Mouse (Mus musculus) cerebellum, postnatal 36 days (tissue): Measurements from ENCODE around the gene Zdhhc21.

Source experiments
- DNase-seq, 2 experiments: peaks; one replicate each; pipeline ENCODE4 v3.0.0; 2021 to 2022; ENCODE audit warnings: mixed read lengths in 2 of 2

Zdhhc21 gene

DNA sequence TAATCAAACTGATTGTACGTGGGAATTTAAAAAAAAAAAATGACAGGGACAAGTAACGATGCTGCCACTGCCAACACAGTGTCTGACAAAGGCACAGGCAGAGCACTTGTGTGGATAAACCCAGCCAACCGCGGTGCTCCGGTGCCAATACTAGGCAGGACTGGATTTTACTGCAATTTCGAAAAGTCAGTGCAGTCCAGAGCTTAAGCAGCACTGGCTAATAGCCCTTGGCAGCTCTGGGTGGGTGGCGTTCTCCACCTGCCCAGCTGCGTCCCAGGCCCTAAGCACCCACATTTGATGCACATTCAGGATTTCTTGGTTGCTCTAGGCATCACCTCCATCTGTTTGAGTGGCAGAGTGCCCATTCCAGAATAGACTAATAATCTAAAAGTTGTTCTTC, 3.6 kb upstream of the Zdhhc21 start:
- peak in 1 of 2 experiments; percentile 23 for DNase-seq

DNA sequence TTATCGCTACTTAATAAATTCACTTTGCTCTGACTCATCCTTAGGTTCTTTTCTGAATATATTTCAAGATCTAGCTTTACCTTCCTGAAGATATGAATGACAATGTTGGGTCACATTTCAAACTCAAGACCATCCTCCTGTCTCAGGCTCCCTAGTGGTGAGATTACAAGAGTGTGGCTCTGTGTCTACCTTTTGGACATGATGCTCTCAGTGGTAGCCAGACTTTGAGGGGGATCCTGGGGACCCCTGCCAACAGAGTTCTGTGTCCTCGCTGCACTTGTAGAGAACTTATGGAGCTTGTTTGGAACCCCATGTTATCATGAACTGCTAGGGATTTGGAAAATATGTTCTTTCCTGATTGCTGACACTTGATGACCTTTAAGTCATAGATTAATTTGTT, 1.7 kb upstream of the Zdhhc21 start:
- DNase-seq = no peak

GRCm38 (mm10) chr4:82860566-82860965, 808 bp upstream of the Zdhhc21 start:
- no peak for DNase-seq

DNA sequence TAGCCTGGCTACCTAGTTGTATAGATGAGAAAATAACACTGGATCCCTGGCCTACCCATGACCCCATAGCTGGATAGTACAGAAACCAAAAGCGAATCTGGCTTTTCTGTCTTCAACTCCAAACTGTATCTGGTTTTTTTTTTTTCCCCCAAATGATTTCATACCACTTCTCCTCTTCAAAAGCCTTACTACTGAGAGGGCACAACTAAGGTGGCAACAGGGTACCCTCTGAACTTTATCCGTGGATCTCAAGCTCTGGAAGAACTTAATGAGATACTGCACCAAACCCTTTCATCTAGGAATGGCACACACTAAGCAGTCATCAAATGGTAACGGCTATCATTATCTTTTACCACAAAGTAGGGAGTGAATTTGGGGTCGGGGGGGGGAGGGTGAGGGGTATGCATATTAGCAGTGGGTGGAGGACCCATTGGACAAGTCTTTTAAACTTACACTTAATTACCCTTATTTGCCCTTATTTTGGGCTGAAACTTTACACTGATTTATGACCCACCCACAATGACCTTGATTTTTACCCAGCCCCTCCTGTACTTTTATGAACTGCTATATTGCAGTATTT, 1.2 kb downstream of the Zdhhc21 start:
- no peak for DNase-seq

DNA sequence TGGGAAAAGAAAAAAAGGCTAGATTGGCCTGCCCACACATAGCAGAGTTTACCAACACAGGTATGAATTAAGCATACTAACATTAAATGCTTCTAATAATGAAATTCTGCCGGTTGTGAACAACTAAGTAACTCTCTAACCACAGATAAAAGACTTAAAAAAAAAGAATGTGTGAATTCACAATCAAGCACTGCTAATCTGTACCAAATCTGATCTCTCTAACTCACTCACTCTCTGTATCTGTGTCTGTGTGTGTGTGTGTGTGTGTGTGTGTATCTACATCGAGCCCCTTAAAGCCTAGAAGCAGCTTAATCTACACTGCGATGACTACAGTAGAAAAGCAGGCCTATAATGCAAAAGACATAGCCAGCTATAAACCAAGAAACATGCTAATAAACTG, 2.8 kb downstream of the Zdhhc21 start:
- DNase-seq = no peak

DNA sequence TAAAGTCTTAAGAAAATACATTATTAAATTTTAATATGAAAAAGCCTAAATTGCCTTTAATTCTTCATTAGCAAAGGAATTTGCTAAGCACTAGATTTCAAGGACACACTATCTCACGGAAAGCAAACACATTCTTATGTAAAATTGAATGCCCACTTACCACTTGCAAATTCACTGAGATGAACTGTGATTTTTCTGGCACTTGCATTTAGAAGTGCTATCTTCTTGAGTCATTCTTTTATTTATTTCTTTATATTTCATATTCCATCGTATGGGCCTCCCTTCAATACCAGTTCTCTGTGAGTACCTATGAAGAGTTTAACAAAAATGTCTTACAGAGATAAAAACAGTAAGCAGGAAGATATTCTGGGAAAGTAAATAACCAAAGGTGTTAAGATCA, 5.9 kb downstream of the Zdhhc21 start:
- DNase-seq = no peak

GRCm38 (mm10) chr4:82848552-82849234, 11.1 kb downstream of the Zdhhc21 start:
- no peak for DNase-seq

- no peak for DNase-seq
Measured at GRCm38 (mm10) chr4:82837526-82838240, 22.1 kb downstream of the Zdhhc21 start.

DNA sequence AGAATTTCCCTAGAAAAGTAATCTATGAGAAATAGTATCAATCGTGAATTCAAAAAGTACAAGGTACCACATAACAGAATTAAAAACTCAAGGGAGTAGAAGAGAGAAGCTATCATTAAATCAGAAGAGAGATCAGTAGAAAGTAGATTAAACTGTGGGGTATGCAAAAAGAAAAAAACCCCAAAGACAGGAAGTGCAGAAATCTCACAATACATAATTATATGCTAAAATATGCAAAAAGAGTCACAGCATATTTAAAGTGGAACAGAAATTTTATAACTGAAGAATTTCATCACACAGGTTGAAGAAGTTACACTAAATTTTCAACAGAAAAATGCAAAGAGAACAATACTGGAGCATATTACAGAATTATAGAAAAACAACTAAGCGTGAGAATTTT, 28.6 kb downstream of the Zdhhc21 start:
- no peak for DNase-seq

DNA sequence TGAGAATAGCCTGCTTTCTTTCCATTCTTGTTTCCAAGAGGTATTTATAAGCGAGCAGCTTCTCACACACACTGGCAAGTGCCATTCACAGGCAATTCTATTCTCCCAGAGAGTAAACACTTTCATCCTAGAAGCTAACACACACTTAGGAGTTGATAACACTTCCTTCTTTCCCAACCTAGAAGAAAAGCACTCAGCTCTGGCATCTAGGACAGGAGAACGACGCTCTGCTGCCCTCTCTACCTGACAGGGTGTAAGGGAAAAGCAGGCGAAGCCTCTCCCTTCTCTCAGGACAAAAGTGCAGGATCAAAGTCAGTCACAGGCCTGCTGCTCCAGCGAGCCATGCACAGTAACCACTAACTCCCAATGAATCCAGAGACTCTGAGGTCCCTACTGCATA, 30.3 kb downstream of the Zdhhc21 start:
- DNase-seq = no peak

GRCm38 (mm10) chr4:82827001-82827400, 32.8 kb downstream of the Zdhhc21 start:
- DNase-seq = no peak

DNA sequence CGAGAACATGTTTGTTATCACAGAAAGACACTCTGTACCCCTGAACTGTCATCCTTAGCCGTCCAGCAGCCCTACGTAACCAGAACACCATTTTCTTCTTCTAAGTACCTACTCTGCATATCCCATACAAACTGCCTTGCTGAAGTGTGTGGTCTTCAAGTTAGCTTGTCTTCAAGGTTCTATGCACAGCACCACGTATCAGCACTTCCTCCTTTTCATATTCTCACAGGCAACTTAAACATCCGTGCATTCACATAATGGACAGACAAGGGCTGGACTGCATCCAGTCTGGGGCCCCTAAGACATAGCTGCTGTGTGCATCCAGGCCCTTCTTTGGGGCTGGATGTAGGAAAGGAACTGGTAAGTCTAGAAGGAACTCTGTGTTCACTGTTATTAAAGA, 41.9 kb downstream of the Zdhhc21 start:
- DNase-seq = no peak

DNA sequence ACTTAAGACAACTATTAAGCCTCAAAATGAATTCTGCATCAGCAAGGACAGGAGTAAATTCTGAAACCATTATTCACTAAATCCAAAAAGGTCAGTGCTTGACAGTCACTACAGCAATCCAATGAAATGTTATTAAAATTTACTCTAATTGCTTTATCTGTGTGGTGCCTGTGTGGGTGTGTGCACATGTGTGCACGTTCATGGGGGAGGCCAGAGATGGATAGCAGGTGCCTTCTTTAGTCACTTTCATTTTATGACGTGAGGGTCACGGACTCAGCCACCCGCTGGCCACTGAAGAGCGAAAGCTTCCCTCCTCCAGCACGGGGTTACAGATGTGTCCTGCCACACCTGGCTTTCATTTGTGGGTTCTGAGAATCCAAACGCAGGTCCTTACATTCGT, 43.4 kb downstream of the Zdhhc21 start:
- DNase-seq = no peak

- no peak for DNase-seq
Measured at GRCm38 (mm10) chr4:82815296-82815695, 44.5 kb downstream of the Zdhhc21 start.

DNA sequence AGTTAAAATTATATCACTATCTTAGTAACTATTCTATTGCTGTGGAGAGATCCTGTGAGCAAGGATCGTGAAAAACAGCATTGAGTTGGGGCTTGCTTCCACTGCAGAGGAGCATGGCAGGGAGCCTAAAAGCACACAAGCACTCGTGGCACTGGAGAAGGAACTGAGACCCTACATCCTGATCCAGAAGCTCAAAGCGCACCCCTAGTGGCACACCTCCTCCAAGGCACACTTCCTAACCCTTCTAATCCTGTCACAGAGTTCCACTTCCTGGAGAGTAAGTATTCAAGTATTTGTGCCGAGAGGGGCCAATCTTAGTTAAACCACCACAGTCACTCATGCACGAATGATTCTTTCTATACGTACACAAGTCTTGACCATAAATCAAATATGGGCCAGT, 46.4 kb downstream of the Zdhhc21 start:
- no peak for DNase-seq

DNA sequence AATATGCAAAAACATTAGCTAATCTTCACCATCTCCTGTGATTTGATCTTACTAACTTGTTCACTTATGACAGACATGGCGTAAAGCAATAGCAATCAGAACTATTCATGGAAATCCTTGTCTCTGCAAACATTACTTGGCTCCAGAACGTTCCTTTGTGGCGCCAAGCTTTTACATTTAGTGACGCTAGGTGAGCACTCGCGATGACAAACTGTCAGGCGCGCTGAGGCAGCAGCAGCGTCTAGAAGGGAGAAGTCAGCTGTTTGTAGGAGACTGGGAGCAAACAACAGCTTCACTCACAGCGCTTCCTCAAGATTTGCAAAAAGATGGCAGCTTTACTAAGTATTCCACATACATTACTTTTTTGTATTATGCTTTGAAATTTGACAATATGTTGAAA, 51.9 kb downstream of the Zdhhc21 start:
- DNase-seq = no peak

DNA sequence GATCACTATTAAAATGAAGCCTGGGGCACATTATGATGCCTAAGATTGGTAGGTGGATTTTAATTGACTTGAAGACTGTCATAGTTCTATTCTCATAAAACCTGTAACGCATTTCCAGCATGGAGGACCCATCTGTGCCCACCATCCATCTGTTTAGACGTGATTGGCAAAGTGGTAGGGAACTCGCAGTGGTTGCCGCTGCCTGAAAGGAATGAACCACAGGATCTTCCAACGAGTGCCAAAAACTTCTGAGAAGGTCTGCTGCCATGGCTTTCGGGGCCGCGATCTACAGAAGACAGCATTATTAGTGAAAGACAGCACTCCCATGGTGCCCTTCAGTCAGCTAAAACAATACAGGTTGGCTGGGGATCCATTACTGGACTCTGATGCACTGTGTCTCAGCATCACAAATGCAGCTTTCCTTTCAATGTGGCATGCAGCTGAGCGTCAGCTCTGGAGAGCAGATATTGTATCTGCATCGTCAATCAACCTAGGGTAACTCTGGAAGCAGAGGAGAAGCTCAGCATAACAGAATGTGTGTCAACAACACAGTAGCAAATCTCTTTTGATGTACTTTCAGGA, 53.5 kb downstream of the Zdhhc21 start:
- DNase-seq = no peak

DNA sequence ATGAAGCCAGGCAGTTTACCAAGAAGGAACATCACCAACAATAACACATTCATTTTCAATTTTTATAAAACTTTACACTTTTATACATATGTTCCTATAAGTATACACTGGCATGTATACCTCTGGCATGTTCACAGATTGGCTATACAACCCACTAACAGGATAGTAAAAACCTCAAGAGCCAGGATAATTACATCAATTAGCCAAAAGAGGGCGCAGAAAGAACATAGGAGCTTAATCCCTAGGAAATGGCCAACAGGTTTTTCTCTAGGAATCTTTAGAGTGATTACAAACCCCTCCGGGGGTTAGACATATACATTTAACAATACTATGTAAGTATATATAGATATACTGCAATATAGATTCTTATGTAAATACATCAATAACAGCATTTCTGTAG, 55.7 kb downstream of the Zdhhc21 start:
- DNase-seq = no peak

DNA sequence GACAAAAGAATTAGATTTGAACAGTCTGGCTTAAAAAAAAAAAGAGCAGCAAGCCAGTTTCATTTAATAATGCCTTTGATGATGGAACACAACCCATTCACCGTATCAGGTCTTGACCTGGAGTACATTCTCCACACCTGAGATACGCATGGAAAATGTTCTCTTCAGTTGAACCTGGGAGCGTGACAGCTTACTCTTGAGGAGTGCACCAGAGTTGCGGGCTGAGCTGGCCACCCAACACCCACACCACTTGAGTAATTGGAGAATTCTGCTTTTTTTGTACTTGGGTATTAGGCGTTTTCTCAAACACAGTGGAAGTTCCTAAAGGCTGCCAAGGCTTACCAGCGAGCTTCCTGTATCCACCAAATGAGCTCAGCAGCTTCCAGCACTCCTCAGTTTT, 66.2 kb downstream of the Zdhhc21 start:
- DNase-seq = no peak

GRCm38 (mm10) chr4:82792906-82793580, 66.7 kb downstream of the Zdhhc21 start:
- DNase-seq = no peak

- DNase-seq = no peak
Measured at GRCm38 (mm10) chr4:82765513-82766216, 94.1 kb downstream of the Zdhhc21 start.

- DNase-seq = no peak
Measured at GRCm38 (mm10) chr4:82763586-82763985, 96.2 kb downstream of the Zdhhc21 start.
